Mouse (Mus musculus): ENCODE data around the gene Cacna1d.

Gene Cacna1d

GRCm38 (mm10) chr14:30457897-30458296, 33.4 kb downstream of the Cacna1d start:
- DNase-seq, result no peak

GRCm38 (mm10) chr14:30457436-30457835, 33.8 kb downstream of the Cacna1d start:
- DNase-seq, result no peak

DNA sequence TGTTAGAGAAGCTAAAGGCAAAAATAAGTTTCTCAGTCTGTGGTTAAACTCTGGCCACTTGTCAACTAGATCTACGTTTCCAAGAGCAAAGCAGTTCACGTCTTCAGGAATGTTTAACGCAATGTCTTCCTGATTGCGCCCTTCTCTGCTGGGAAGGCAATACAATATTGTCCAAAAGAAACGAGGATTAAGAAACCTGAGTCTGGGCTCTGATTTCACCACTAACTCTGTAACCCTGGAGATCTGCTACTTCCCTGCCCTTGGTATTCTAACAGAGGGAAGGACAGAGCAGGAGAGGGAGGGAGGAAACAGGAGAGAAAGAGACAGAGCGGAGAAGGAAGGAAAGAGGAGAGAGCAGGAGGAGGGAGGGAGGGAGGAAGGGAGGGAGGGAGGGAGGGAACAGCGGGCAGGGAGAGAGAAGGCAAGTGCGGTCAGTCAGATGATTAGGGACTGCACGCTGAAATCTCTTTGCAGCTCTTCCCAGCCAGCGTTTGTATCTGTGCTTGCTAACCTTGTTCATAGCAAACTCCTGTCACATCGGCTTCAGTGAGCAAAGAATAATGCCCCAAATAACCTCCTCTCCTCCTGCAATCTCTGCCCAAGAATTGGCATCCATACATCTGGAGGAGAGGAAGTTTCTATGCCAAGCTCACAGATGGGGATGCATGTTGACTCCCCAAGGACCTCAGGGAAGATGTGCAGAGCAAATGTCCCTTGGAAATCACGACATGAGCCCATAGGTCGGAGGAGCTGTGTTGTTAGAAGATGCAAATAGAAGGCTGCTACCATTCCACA, 35.3 kb downstream of the Cacna1d start:
- DNase-seq, result no peak

- no peak for DNase-seq
Observed at GRCm38 (mm10) chr14:30439915-30440314, 51.3 kb downstream of the Cacna1d start.

- no peak for DNase-seq
Observed at GRCm38 (mm10) chr14:30435316-30435715, 55.9 kb downstream of the Cacna1d start.

GRCm38 (mm10) chr14:30430446-30430845, 60.8 kb downstream of the Cacna1d start:
- no peak for DNase-seq

DNA sequence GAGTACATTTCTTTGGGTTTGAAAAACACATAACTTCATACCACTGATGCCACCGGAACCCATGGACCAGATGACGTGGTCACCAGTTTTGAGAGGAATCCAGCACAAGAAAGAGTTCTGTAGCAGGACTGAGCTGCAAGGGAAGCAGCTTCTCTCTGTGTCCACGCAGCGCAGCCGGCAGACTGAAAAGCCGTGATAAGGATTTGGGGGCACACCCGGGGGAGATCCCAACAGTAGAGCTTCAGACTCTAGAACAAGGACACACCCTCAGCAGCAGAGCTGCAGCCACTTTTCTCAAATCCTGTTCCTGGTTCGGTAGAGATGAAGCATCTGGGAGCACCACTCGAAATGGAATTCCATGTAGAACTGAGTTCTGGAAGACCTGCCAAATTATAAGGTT, 61.2 kb downstream of the Cacna1d start:
- DNase-seq, result no peak

DNA sequence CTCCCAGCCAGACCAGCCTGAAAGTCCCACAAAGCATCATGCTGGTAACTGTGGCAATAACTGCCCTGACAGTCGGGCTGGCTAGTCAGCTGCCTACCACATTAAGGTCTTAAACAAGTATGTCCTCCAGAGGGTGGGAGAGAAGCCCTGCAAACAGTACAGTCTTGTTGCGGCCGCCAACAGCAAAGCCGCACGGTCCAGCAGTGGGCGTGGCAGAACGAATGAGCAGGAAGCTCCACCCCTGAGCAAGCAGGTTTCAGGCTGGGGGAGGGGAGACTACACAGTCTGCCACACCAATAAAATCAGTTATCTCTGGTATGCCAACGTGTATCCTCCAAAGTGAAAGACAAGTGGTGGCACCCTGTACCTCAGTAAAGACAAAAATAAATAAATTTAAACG, 61.6 kb downstream of the Cacna1d start:
- DNase-seq, result peak; percentile 7

- no peak for DNase-seq
Observed at GRCm38 (mm10) chr14:30428757-30429156, 62.5 kb downstream of the Cacna1d start.

- DNase-seq, result no peak
Observed at GRCm38 (mm10) chr14:30425876-30426275, 65.4 kb downstream of the Cacna1d start.

DNA sequence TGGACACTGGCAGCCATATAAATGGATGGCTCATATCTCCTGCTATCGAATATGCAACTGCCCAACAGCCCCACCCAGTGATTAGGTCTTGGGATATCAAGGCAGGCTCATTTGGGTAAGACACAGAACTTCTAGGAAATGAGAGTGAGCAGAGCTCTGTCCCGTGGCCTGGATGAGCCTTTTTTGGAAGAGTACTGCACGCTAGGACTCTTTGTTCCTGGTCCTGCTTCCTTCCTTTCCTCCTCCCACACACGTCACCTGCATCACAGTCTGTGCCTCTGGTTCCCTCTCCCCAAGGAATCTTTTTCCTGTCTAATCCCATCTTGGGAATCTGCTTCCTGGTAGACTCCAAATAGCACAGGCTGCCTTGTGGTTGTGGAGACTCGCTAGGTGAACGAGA, 66.1 kb downstream of the Cacna1d start:
- no peak for DNase-seq

DNA sequence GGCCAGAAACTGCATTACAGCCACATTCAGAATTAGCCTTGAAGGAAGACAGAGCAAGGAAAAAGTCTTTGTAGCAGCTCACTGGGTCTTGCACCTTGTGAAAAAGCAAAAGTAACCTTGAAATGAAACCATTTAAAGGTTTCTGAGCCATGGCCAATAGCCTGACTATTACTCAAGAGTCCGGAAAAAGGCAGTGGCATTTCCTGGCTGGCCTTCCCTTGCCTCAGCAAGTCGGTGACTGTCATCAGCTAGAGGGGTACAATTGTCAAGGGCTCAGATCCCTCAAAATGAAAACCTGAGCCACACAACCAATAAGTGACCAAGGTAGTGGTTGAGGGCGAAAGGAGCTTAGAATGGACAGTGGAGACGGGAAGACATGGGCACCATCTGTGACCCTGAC, 66.6 kb downstream of the Cacna1d start:
- DNase-seq, result no peak

DNA sequence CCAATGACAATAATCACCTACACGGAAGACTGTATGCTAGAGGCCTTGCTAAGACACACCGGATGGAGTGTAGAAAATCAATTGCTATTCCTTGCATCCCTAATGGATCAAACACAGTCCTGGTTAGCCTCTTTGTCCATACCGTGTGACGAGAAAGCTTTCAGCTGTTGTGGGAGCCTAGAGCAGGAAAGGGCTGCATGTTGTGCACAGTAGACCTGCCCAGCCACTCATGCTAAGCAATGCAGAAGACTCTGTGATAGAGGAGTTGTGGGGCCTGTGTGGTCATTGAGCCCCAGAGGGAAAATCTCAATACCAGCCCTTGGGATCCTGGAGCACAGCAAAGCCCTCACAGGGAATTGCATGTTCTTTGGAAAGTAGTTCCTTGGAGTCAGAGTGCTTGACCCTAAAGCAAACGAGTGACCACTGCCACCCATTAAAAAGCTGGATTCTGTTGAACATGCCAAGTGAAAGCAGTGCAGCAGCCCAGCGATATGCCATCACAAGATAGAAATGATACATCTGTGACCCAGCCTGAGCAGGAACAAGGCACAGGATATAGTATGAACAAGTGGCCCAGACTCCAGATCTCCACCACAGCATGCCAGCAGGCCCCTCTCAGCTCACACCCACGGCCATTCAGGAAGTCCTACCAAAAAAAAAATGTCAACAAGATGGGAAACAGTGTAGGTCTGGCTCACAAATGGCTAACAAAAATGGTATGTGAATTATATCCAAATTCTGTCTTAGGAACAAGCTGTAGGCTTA, 68.7 kb downstream of the Cacna1d start:
- DNase-seq, result no peak

GRCm38 (mm10) chr14:30419458-30419857, 71.8 kb downstream of the Cacna1d start:
- no peak for DNase-seq

DNA sequence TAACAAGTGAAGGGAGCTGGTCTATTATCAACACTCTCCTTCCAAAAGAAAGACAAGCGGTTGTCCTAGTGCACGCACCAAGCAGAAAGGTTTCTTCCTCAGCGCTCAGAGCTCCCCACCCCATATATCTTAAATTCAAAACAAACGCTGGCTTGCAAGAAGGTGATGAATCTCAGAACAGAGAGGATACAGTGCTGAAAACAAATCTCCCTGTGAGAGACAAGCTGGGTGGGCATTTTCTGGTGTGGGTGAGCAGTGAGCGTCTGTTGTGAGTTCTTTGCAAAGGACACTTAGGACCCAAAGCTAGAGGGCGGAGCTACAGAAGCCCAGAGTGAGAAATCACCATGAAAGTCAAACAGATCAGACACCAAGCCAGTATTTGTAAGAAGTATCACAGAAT, 72.2 kb downstream of the Cacna1d start:
- no peak for DNase-seq

GRCm38 (mm10) chr14:30415830-30416229, 75.4 kb downstream of the Cacna1d start:
- no peak for DNase-seq

GRCm38 (mm10) chr14:30414131-30414530, 77.1 kb downstream of the Cacna1d start:
- no peak for DNase-seq

GRCm38 (mm10) chr14:30409331-30409730, 81.9 kb downstream of the Cacna1d start:
- DNase-seq, result no peak

- peak; percentile 3 for DNase-seq
Observed at GRCm38 (mm10) chr14:30405456-30406225, 85.6 kb downstream of the Cacna1d start.

DNA sequence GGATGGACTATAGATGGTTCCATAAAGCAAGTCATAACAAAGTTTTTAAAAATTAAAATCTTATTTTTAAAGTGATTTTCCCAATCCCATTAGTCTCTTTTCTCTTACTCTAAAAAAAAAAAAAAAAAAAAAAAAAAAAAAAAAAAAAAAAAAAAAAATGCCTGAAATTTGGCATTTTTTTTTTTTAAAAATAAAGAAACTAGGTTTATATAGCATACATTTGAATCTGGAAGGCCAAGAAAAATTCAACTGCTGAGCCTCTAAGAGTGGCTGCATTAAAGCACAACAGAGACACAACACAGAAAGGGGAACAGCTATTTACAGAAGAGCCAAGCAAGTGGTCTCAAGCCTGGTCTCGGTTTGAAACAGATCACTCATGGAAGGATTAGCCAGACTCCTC, 112.9 kb downstream of the Cacna1d start:
- DNase-seq, result no peak

DNA sequence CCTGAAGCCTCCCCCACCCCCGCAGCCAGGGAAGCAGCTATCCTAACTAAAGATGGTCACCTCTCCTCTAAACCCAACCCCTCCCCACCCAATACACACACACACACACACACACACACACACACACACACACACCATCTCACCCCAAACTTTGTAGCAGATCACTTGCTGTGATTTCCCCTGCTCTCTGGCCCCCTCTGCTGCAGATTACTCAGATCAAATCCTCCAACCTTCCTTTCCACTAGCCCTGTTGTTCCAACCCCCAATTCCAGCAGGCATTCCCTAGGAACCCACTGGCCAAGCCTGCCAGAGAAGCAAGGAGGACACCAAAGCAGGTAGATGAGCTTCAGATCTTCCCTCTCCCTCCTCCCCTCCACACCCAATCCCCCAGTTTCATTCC, 118.4 kb downstream of the Cacna1d start:
- DNase-seq, result no peak

DNA sequence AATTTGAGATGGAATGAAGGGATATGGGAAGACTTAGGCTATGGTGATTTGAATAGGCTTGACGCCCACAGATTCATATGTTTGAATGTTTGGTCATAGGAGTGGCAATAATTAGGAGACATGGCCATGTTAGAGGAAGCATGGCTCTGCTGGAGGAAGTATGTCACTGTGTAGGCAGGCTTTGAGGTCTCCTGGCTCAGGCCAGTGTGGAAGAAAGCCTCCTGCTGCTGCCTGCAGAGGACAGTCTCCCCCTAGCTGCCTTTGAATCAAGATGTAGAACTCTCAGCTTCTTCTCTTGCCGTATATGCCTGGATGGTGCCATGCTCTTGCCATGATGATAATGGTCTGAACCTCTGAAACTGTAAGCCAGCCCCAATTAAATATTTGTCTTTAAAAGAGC, 120.2 kb downstream of the Cacna1d start:
- DNase-seq, result no peak

DNA sequence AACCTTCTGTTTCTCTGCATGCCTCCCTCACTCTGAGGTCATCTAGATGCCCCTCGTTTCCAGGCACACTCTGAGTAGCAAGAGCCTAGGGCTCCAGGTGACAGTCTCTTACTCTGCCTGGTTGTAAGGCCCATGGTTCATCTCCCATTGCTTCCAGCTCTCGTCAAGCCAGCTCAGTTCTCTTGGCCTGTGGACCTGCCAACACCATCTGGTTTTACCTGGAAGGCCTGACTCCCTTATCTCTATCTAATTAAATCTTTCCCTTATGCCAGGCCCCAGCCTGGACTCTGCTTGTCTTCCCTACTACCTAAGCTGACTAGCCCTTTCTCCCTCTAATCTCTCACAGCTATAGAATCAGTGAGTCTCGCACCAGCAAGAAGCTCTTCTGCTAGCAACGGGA, 124.2 kb downstream of the Cacna1d start:
- DNase-seq, result no peak

GRCm38 (mm10) chr14:30365866-30366265, 125.4 kb downstream of the Cacna1d start:
- DNase-seq, result no peak
